In genomic region chr1:78656472-78656871, GRCm38 (mm10) we compare ENCODE assay signal across 8 mouse cellular contexts. TPM values are rescaled to one million over a fixed set of nuclear protein-coding genes. Genes with fewer than 3 reads are reported as not detected.
DNase-seq lines count a peak whose midpoint lies in the region; ATAC-seq lines count a peak whose summit lies in the region.

No protein-coding gene starts in this region.

- peak; percentile 26 to 31 for DNase-seq in urinary bladder, postnatal 36 days (ENCODE audit: low spot score in 2 of 2)
- DNase-seq in urinary bladder, postnatal 10 days (ENCODE audit: low spot score): no peak
- peak; percentile 43 for DNase-seq in fibroblast of lung, adult 2 months (ENCODE audit: low read depth)
- peak; percentile 56 for DNase-seq in kidney, postnatal 10 days
- DNase-seq in ovary, adult 18-20 months (ENCODE audit: low spot score): peak; percentile 35
- DNase-seq in layer of hippocampus, postnatal 36 days: no peak

- no peak for ATAC-seq in activated CD4-positive, CD25-positive, alpha-beta regulatory T cell, adult 4 months
- ATAC-seq in monocyte, adult 5-6 weeks (replicated peaks; ENCODE audit: insufficient number of reproducible peaks, low FRiP score, low TSS enrichment, poor library complexity, severe bottlenecking): no peak

RNA-seq across cellular contexts. Expression of gene Acsl3, which starts 1.2 kb away (rescaled TPM):
- 1 to 10 TPM; 2.6 to 5.3 TPM for polyA plus RNA-seq in activated CD4-positive, CD25-positive, alpha-beta regulatory T cell, adult 4 months (2017; shearing (Covaris generic))
- 22.0 to 29.6 TPM (median 23.1 TPM) in 3 replicates for total RNA-seq in monocyte, adult 5-6 weeks (2017)
- total RNA-seq in layer of hippocampus, postnatal 36 days (2021): 100 to 1,000 TPM; 174 to 180 TPM

RNA-seq across cellular contexts. Expression of gene Utp14b, which starts 1.4 kb away (rescaled TPM):
- under 1 TPM; 0.68 to 0.70 TPM for polyA plus RNA-seq in activated CD4-positive, CD25-positive, alpha-beta regulatory T cell, adult 4 months (2017; shearing (Covaris generic))
- total RNA-seq in monocyte, adult 5-6 weeks (2017): 8.7 to 12.1 TPM (median 11.2 TPM) in 3 replicates
- total RNA-seq in layer of hippocampus, postnatal 36 days (2021): 10 to 100 TPM; 22.5 to 25.7 TPM

Comparison
In these comparisons a context has a peak if more than half of its experiments do, and no peak if none do; other contexts are left out.
1. DNase-seq: peak in urinary bladder, postnatal 36 days (2 of 2), fibroblast of lung, adult 2 months (single experiment), kidney, postnatal 10 days (single experiment) and ovary, adult 18-20 months (single experiment); none in urinary bladder, postnatal 10 days (single experiment) and layer of hippocampus, postnatal 36 days (0 of 2).